Mouse (Mus musculus) right cerebral cortex, postnatal 36 days (tissue): ENCODE data around the gene Nfu1.

ENCODE experiments used
- DNase-seq, 2 experiments: peaks; one replicate each; pipeline ENCODE4 v3.0.0; 2022; ENCODE audit warnings: low spot score in 2 of 2, mixed read lengths in 1 of 2

Nfu1 gene

GRCm38 (mm10) chr6:87070641-87071040 is 61.6 kb downstream of the Nfu1 start:
- DNase-seq, result no peak

GRCm38 (mm10) chr6:87072759-87073158 is 63.7 kb downstream of the Nfu1 start:
- no peak for DNase-seq

- DNase-seq, result no peak
These were observed 66.2 kb downstream of the Nfu1 start for GRCm38 (mm10) chr6:87075092-87075685.
